Mouse (Mus musculus) left cerebral cortex, postnatal 4 days (tissue): ENCODE measurements around the gene Gas6. TPM values are rescaled to one million over a fixed set of nuclear protein-coding genes. Genes with fewer than 3 reads are reported as not detected.

Experiments used
- DNase-seq: peaks from one replicate; pipeline ENCODE4 v3.0.0-alpha.2; 2022
- intact Hi-C: fragments of 180-260 bp; cut with DNase I; formaldehyde crosslinking; loops from one replicate; pipeline ENCODE4 v1.15.1; 2025
- total RNA-seq, 2 experiments: library from RNA; stranded (reverse); gene quantifications; 2 replicates each; pipeline ENCODE4 v1.2.3; 2021

Gene Gas6
- total RNA-seq, 2 experiments from 2014 or later, result 81.2 to 85.8 TPM

DNA sequence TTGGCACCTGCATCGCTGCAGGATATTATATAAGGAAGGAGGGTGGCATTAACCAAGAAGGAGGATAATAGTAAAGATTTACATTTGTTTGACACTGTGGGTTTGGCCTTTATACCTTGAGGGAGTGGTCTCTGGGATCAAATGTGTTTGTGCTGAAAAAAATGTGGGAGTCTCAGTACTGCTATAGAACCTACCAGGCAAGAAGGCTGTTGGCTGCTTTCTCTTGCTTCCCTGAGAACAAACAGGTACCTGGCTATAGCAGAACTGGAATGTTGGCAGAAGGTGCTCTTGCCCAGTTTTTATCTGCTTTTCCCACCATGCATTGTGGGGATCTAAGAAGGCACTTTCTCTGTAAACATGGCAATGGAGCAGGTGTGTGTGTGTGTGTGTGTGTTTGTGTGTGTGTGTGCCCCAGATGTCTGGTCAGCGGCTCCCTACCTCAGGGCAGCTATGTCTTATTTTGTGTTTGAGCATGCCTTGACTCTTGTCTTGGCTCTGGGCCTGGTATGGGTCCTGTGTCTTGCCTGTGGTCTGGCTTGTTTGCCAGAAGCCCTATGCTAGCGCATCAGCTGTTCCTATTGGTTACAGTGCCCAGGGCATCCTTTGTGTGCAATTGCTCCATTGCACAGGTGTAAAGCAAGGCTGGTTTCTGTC is 13.1 kb upstream of the Gas6 start:
- intact Hi-C loops, result no loop called here
- no peak for DNase-seq

DNA sequence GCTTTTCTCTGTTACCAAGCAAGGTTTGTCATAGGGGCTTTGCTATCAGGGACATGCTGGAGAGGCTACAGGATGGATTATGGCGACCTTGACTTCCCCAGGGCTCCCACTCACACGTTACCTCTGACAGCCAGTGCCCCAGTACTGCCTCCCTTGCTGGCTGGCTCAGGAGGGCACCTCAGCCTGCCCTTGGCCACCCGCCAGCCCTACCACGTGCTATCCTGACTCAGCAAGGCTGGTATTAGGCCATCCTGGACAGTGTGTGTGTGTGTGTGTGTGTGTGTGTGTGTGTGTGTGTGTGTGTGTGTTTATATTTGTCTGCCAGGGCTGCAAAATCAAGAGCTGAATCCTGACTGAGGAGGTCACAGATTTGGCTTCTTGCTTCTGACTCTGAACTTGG is 12.6 kb upstream of the Gas6 start:
- DNase-seq, result peak; percentile 62
- intact Hi-C loops, result no loop called here

DNA sequence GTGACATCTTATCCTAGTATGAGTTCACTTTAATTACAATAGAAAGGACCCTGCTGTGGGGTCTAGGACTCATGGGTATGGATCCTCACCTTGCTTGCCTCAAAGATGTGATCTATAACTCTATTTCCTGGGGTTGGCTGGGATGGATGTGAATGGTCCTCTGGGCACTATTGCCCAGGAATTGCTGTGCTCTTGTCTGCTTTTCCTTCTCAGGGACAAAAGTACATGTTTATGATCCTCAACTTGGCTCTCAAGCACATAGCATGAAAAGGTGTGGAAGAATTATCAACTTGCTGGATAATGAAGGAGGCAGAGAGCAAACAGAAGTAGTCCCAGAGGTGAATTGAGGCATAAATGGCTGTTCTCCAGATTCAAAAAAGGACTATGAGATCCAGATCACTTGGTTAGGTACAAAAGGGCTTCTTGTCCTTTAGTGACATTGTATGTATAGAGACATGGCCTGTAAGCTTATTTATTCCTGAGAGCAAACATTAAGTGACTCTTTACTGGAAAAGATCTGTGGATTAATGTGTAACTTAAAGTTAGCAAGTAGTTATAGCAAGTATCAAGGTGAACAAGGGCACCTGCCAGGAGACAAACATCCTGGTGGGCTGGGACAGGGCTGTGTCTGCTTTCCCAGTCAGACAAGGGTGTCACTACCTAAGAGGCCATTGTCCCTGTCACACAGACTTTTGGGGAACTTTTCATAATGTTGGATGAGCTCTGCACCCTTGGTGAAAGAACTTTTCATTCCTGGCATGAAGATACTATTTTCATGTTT is 10.8 kb upstream of the Gas6 start:
- intact Hi-C loops, result no loop called here
- no peak for DNase-seq

DNA sequence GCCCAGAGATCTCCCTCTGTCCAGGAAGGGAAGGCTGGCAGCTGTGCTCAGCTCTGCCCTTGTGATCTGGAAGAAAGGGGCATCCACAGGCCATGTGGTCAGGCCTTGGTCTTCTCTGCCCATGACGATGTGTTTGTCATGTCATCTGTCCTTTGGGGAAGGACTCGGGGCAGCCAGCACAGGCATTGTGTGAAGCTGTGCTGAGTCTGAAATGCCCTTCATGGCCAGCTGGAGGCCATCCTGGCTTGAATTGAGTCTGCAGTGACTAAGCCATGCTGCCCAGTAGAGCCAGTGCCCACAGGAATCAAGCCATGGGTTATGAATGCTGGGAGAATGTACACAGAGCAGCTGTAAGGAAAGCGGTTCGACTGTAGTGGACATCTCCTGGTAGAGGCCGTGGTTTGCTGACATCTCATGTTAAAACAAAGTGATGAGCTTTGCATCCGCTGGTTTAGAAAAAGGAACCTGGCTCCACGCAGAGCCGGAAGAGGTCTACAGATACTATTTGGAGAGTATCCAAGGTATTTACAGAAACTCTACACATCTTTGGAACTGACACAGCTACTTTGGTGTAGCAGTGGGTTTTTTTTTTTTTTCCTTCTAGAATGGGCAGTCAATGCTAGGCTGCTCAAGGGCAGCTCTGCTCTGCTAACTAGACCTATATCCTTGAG is 9.8 kb upstream of the Gas6 start:
- no peak for DNase-seq
- intact Hi-C loops, result no loop called here

DNA sequence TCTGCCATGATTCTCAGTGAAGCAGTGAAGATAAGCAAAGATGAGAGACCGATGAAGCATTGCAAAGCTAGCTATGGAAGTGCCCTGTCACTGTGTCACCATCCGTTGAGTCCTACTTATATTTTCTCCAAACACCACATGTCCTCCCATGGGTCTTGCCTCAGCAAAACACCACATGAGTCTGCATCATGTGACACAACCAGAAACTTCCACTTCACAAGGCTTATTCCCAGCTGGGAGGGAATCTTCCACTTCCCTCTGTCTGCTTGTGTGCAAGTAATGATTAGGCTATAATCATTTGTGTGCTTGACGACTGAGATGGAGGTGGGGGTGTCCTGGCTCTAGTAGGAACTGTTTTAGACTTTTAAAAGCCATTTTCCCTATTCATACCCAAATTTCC is 6.9 kb upstream of the Gas6 start:
- intact Hi-C loops, result no loop called here
- no peak for DNase-seq

DNA sequence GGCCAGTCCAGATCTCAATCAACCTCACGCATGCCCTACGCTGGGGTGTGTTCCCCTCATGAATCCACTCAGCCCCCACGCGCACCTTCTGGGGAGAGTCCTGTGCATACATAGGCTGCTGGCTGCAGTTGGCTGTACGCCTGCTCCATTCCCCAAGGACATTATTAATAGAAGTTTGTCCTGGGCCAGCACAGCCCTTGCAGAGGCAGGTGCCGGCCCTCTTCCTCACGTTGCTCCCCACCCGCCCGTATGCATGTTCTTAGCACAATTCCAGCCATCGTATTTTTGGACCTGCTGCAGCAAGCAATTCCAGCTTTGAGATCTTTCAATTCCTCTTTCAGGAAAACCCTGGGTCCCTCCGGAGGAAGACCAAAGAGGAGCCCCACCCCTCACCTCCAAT is 1.3 kb downstream of the Gas6 start:
- DNase-seq, result no peak
- intact Hi-C loops, result no loop called here

DNA sequence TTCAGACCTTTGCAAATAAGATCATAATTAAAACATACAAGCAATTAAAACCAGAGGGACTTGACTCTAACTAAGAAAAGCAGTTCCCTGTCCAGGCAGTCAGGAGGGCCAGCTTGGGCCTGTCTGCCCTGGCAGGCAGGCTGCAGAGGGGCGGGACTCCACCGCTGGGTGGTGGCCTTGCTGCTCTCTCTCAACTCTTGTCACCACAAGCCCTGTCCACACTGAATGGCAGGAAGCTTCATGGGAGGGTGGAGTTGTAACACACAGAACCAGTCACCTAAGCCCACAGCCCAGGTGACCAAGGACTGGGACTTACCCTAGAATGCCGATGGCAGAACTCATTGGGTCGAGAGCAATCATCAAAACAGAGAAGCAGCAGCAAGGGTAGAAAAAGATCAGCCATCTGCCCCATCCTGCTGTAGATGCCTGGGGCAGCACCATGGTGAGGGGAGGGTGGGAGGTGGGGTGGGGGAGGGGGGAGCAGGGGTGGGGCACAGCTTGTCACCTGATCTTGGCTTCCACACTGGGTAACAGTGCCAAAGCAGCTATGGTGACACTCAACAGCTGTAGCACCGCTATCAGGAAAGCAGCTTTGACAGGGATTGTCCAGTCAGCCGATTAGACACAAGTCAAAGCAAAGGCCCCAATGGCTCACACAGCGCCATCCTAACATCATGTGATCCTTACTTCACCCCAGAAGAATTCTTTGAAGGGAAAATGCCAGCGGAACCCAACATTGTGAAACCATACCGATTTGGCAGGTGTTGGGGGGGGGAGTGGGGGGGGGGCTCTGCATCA is 1.9 kb downstream of the Gas6 start:
- no peak for DNase-seq

DNA sequence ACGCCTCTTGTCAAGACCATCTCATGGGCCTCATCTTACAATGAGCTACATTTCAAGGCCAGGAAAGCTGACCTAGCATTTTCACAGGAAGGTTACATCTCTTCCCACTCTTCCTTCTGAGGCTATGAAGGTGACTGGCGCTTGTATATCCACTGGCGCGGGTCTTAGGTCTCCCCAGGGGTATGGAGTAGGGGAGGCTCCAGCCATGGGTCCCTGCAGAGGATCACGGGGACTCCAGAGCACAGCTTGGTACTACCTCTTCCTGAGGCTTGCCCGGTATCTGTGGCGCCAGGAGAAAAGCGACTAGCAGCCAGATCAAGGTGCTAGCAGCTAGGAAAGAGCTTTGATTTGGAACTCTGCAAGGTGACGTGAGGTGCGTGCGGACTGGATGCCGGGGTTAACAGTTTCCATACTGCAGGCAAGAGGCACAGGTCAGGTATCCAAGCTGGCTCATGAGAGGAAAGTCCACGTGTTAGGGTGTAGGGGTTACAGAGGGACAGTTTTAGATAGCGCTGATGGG is 2.7 kb downstream of the Gas6 start:
- DNase-seq, result no peak
- intact Hi-C loops, result no loop called here

More for the DNA sequence above, 1.9 kb downstream of the Gas6 start:
- intact Hi-C loops, result no loop called here

DNA sequence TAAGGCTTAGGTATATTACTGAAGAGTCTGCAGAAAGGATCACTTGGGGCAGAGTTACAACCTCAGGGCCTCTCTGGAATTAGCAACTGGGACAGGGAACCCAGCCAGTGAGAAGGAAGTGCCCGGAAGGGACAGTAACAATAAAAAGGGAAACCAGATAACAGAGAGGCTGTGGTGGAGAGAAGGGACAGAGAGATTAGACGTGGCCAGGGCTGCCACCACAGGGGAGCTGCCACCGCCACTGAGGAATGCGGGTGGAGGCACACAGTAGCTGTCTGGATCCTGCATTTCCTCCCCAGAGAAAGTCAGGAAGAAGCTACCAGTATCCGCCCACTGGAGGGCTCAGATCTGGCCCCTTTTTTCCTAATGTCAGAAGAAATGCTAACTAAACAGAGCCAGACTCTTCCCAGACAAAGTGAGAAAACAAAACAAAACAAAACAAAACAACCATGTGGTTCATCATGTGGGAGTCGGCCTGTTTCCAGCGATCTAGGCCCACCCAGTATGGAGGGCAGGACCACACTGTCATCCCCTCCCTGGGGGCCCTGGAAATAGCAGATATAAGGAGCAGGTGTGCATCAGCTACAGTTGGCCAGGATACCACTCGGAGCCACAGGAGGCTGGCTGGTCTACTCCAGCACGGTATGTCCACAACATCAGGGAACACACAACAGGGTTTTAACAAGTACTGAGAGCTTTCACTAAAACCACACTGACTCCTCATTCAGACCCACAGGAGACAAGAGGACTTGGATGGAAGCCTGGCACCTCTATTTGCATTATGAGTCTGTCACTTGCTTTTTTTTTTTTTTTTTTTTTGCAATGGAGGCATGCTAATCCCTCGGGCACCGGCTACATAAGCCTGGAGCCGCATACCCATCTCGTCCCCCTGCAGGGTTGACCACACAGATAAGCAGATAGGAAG is 4.0 kb downstream of the Gas6 start:
- intact Hi-C loops, result no loop called here
- DNase-seq, result no peak

DNA sequence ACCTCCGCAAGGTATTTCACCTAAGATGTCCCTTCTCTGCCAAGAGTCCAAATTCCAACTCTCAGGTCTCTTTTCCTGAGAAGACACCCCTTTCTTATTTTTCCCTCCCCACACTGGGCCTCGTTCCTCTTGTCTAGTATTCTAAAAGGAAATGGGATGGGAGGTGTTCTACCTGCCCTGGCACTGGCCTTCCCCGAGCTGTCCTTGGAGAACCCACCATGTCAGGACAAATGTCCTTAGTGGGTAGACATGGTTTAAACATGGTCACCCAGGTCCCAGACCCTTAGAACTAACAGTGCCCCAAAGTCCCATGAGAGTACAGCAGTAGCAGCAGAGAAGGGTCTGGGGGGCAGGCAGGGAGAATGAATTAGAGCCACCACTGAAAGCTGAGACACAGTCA is 4.9 kb downstream of the Gas6 start:
- DNase-seq, result no peak
- intact Hi-C loops, result no loop called here

DNA sequence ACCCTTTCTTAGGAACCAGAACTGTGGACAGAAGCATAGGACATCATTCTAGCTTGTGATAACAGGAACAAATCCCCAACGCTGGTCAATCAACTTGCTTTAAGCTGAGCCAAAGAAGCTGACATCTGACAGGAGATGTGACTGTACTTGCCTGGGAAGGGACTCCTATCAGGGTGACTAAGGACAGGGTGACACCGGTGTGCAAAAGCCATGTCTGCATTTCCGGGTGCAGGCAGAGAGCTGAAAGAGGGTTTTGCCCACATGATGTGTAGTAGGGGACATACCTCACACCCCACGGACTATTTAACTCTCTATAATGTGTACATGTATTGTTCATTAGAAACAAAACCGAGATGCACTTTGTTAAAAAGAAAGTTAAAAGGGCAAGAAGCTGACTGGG is 11.1 kb downstream of the Gas6 start:
- DNase-seq, result no peak
- intact Hi-C loops, result no loop called here

DNA sequence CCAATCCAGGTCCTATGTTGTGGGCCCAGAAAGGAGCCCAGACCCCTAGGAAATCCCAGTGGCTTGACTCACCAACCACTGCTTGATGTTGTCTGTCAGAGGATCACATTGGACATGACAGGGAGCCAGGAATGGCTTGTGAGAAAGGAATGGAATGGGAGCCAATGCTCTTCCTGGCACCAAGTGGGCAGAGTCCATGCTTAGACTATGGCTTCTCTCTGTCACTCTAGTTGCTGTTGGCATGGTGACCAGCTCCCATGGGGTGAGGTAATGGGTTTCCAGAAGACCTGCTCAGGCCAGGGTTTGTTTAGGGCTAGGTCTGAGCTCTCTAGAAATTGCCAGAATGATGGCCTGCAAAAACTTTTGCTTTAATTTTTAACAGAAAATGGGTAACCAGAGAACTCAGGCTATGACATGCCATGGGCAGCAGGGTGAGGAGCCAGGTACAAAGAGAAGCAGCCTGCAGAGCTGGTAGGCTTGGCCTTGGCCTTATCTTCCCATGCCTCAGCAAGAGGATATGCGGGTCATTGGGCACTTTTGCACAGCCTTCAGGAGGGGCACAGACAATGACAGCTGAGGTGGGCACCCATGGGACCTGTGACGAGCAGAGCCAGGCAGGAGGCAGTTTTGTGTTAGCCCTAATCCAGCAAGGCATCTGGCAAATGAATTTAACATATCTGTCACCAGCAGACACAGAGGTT is 12.0 kb downstream of the Gas6 start:
- intact Hi-C loops, result no loop called here
- DNase-seq, result peak; percentile 76

DNA sequence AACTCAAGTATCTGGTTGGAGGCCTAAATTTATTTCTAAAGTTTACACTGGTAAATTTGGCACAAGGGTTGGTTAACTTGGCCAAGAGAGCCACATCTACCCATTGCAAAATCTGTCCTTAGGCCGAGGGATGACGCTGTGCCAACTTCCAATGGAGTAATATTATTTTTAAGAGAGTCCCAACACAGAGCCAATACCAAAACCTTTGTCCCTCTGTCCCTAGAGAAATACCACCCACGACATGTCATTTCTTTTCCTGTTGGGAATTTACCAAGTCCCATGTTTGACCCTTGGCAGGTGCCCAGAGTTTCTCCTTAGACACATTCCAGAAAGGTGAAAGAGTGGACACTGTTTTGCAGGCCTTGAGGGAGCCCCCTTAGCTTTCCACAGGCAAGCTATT is 12.7 kb downstream of the Gas6 start:
- intact Hi-C loops, result no loop called here
- DNase-seq, result no peak

DNA sequence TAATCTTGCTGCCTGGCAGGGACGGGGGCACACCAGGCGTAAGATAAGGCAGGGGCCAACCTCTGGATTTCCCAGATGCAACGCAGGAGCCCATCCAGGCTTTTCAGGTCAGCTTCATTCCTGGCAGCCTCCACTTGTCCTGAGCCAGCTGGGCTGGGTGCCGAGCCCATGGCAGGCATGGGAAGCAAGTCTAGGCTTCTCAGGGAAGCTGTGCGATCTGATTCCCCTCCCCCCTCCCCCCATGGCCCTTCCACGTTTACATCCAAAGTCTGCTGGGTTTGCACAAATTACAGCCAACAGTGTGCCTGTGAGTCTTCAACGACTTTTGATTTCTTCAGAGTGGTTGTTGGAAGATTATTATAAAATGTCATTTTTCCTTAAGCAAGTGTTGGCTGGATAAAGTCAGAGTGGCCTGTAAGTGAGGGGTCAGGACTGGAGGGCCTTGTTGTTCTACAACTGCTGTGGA is 13.2 kb downstream of the Gas6 start:
- peak; percentile 57 for DNase-seq
- intact Hi-C loops, result no loop called here

DNA sequence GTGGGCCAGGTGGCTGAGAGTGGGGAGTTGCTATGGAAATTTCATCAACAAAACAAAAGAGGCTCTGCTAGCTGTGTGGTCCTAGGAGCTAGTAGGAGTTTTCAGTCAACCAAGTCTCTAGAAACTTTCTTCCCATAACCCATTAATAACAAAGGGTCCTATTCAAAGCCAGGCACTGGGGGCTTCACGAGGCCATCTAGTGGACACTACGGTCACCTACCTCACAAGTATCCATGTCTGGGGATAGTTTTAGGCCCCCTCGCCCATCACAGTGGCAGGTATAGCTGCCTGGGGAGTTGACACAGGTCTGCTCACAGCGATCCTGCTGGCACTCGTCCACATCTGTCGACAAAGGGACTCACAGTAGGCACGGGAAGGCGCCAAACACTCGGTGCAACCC is 18.4 kb downstream of the Gas6 start:
- intact Hi-C loops, result loop anchor here (10.0 kb wide), 1 partner anchor 289 kb away; no protein-coding TSS in a partner anchor
- DNase-seq, result no peak

DNA sequence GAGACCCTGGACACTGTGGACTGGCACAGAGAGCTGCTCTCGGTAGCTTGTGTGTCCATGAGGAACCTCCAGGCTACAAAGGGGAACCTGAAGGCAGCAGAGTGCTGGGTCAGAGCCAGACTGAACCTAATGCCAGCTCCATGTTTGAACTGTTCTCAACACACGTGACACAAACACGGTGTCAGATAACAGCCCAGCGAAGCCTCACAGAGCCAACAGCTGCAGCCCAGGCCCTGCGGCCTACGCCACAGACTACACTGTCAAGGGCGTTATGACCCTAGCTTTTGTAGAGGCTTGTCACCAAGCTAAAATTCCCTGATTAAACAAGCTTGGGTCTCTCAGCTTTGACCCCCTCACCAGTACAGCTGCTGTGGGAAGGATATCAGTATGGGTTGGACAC is 22.0 kb downstream of the Gas6 start:
- DNase-seq, result no peak
- intact Hi-C loops, result loop anchor here (10.0 kb wide), 1 partner anchor 293 kb away; no protein-coding TSS in a partner anchor

DNA sequence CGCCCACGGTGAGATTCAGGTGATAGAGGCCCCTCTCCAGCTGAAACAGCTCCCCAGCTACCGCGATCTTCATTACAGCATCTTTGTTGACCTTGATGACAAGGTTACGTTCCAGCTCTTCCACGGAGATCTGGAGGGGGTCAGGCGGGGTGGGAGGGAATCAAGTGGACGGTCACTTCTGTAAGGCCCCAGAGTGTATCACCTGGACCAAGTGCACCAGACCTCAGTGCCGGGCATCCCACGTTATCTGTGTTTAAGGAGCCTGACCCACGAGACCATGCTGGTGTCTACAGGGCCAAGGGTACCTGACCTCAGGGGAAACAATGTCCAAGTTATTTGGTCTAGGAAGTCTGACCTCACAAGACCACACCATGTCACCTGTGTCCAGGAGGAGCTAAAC is 22.8 kb downstream of the Gas6 start:
- intact Hi-C loops, result loop anchor here (10.0 kb wide), 1 partner anchor 293 kb away; no protein-coding TSS in a partner anchor
- DNase-seq, result no peak

DNA sequence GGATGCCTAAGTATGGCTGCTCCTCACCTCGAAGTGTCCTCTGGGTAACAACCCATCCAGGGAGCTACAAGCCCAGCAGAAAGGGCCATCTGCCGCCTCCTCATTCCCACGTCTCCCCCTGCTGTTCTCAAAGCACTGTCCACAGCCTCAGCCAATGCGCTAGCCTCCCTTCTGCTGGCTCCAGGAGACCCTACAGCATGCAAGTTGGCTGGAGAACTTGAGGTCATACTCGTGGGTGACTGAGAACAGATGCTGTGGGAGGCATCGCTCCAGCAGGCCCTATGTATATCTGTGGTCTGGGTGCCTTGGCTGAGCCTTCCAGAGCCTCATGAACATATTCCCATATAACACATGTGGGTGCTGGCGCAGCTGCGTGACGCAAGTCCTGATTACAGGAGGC is 25.6 kb downstream of the Gas6 start:
- intact Hi-C loops, result no loop called here
- peak; percentile 65 for DNase-seq

DNA sequence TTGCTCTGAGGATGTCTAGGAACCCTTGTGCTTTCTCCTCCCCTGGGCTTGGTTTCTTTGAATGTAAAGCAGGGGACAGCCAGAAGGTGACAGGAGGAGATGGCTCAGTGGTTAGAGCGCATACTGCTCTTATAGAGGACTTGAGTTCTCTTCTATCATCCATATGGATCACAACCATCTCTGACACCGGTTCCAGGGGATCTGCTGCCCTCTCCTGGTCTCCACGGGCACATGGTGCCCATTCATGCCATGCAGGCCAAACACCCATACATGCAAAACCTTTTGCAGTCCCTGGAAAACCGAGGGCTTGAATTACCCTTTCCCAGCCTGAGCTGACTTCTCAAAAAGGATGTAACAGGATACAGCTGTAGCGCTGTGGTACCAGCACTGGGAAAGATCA is 27.3 kb downstream of the Gas6 start:
- intact Hi-C loops, result no loop called here
- DNase-seq, result no peak
